In genomic region chrX:60013084-60013676, GRCm38 (mm10) we compare ENCODE assay signal across 8 mouse cellular contexts. TPM values are rescaled to one million over a fixed set of nuclear protein-coding genes. Genes with fewer than 3 reads are reported as not detected.
A peak's percentile ranks its signal among the peaks of the same experiment; 100 is the strongest.
DNase-seq lines count a peak whose midpoint lies in the region; ATAC-seq and TF ChIP-seq lines count a peak whose summit lies in the region.

No protein-coding gene starts in this region.

- ATAC-seq in forebrain, embryonic 14.5 days = no peak
- ATAC-seq in forebrain, embryonic 11.5 days (replicated peaks; ENCODE audit: low FRiP score) = no peak
- ATAC-seq in common myeloid progenitor, adult 5-6 weeks (replicated peaks; ENCODE audit: low read depth, poor library complexity, severe bottlenecking) = peak; percentile 83

- peak; percentile 42 for DNase-seq in forebrain, embryonic 14.5 days (ENCODE audit: low spot score)
- no peak for DNase-seq in forebrain, embryonic 11.5 days (ENCODE audit: low spot score)
- DNase-seq in left cerebral cortex, postnatal 14 days (ENCODE audit: low spot score in 2 of 2) = peak; percentile 16 to 20
- no peak for DNase-seq in left cerebral cortex, postnatal 10 days (ENCODE audit: extremely low spot score in 1 of 2, low spot score in 2 of 2)
- peak; percentile 56 for DNase-seq in NIH3T3 (ENCODE audit: low read depth)
- DNase-seq in lung, adult 2 months = peak; percentile 10
- DNase-seq in thymus, postnatal 4 days = peak; percentile 47

- no peak overlapping the region for H3K4me3 ChIP-seq in forebrain, embryonic 14.5 days (ENCODE audit: low read depth, low read length)
- H3K4me3 ChIP-seq in forebrain, embryonic 11.5 days (ENCODE audit: low read depth, low read length) = no peak overlapping the region
- no peak overlapping the region for H3K4me3 ChIP-seq in lung, adult 2 months (replicated peaks; ENCODE audit: extremely low read depth, low read depth, low read length)

- H3K4me1 ChIP-seq in forebrain, embryonic 14.5 days (ENCODE audit: control insufficient read depth, insufficient read depth, low read length) = no peaks in the 10 kb centered on the region
- H3K4me1 ChIP-seq in forebrain, embryonic 11.5 days (replicated peaks; ENCODE audit: control insufficient read depth, insufficient read depth, low read length) = no peaks in the 10 kb centered on the region
- H3K4me1 ChIP-seq in lung, adult 2 months (ENCODE audit: control insufficient read depth, insufficient read depth, low read length) = no peaks in the 10 kb centered on the region

- intact Hi-C loops in left cerebral cortex, postnatal 14 days (cut with DNase I) = no loop called here
- intact Hi-C loops in left cerebral cortex, postnatal 10 days (cut with DNase I) = no loop called here

- peak; percentile 36 for TF ChIP-seq CTCF in lung, adult 2 months (IDR thresholded peaks at IDR 0.05; ENCODE audit: insufficient read depth, low read length)

- H3K9ac ChIP-seq in forebrain, embryonic 14.5 days (ENCODE audit: low read length) = no peak overlapping the region
- no peak overlapping the region for H3K9ac ChIP-seq in forebrain, embryonic 11.5 days (ENCODE audit: low read length)

- no peaks in the 10 kb centered on the region for H3K9me3 ChIP-seq in forebrain, embryonic 14.5 days (replicated peaks; ENCODE audit: control insufficient read depth, low read length)
- no peaks in the 10 kb centered on the region for H3K9me3 ChIP-seq in forebrain, embryonic 11.5 days (ENCODE audit: control insufficient read depth, low read length)

- no peaks in the 10 kb centered on the region for H3K36me3 ChIP-seq in forebrain, embryonic 14.5 days (ENCODE audit: control insufficient read depth, insufficient read depth, low read length)
- H3K36me3 ChIP-seq in forebrain, embryonic 11.5 days (ENCODE audit: control insufficient read depth, insufficient read depth, low read length) = no peaks in the 10 kb centered on the region

- H3K27ac ChIP-seq in forebrain, embryonic 14.5 days (ENCODE audit: low read depth, low read length) = no peak overlapping the region
- H3K27ac ChIP-seq in forebrain, embryonic 11.5 days (ENCODE audit: low read depth, low read length) = no peak overlapping the region

- no peaks in the 10 kb centered on the region for H3K27me3 ChIP-seq in forebrain, embryonic 14.5 days (replicated peaks; ENCODE audit: control insufficient read depth, insufficient read depth, low read length)
- H3K27me3 ChIP-seq in forebrain, embryonic 11.5 days (ENCODE audit: control insufficient read depth, insufficient read depth, low read length) = no peaks in the 10 kb centered on the region

- H3K4me2 ChIP-seq in forebrain, embryonic 14.5 days (ENCODE audit: low read length) = no peak overlapping the region
- H3K4me2 ChIP-seq in forebrain, embryonic 11.5 days (ENCODE audit: low read depth, low read length, severe bottlenecking) = no peak overlapping the region

- TF ChIP-seq POLR2A in lung, adult 2 months (IDR thresholded peaks at IDR 0.05; ENCODE audit: borderline replicate concordance, extremely low read depth, low read depth, low read length) = no peak

RNA-seq across cellular contexts. Expression of gene F9, which starts 13.9 kb away (rescaled TPM):
- polyA plus RNA-seq in forebrain, embryonic 14.5 days (2014; fragmentation: Nextera tagmentation; extraction: Ambion mirVana) = not detected in 2 replicates
- polyA plus RNA-seq in forebrain, embryonic 11.5 days (2014; fragmentation: Nextera tagmentation; extraction: Ambion mirVana) = not detected in 2 replicates
- under 1 TPM; 0.23 to 0.24 TPM for total RNA-seq in left cerebral cortex, postnatal 14 days (2021)
- total RNA-seq in left cerebral cortex, postnatal 10 days (2021) = under 1 TPM; 0.19 to 0.24 TPM
- total RNA-seq in common myeloid progenitor, adult 5-6 weeks (2017) = not detected in 2 replicates
- polyA plus RNA-seq in lung, adult 2 months (2012; rRNA removed) = 0.06 TPM in 1 of 2 replicates, not detected in the other

Comparison
In these comparisons a context has a peak if more than half of its experiments do, and no peak if none do; other contexts are left out.
1. DNase-seq: peak in forebrain, embryonic 14.5 days (single experiment), left cerebral cortex, postnatal 14 days (2 of 2), NIH3T3 (single experiment), lung, adult 2 months (single experiment) and thymus, postnatal 4 days (single experiment); none in forebrain, embryonic 11.5 days (single experiment) and left cerebral cortex, postnatal 10 days (0 of 2).